Mouse (Mus musculus): Measurements from ENCODE around the gene Tmem171. TPM values are rescaled to one million over a fixed set of nuclear protein-coding genes. Genes with fewer than 3 reads are reported as not detected.

Tmem171 gene
- total and polyA plus RNA-seq, 2 experiments from 2014 or later: not detected

GRCm38 (mm10) chr13:98710236-98710635 lies 15.6 kb upstream of the Tmem171 start:
- H3K4me3 ChIP-seq (ENCODE audit: low read depth, low read length): no peak overlapping the region
- no peak for DNase-seq (ENCODE audit: low spot score)
- no peak overlapping the region for H3K27ac ChIP-seq (ENCODE audit: low read depth, low read length)
- no peak overlapping the region for H3K9ac ChIP-seq (replicated peaks; ENCODE audit: low read length, poor library complexity, severe bottlenecking)
- no peaks in the 10 kb centered on the region for H3K9me3 ChIP-seq (ENCODE audit: low read length)
- no peaks in the 10 kb centered on the region for H3K4me1 ChIP-seq (ENCODE audit: insufficient read depth, low read length)
- no peaks in the 10 kb centered on the region for H3K27me3 ChIP-seq (ENCODE audit: insufficient read depth, low read length)
- no peak overlapping the region for H3K4me2 ChIP-seq (ENCODE audit: low read depth, low read length, poor library complexity, severe bottlenecking)
- ATAC-seq (ENCODE audit: low FRiP score): no peak
- TF ChIP-seq CTCF (IDR thresholded peaks at IDR 0.05): no peak
- no peaks in the 10 kb centered on the region for H3K36me3 ChIP-seq (ENCODE audit: insufficient read depth, low read length)
- WGBS: 84% methylated on average over 8 of the region's 8 CpGs

- Histone ChIP-seq H3K27me3 (ENCODE audit: insufficient read depth, low read length) (no peaks in the 10 kb centered on the region), H3K4me2 (ENCODE audit: low read depth, low read length, poor library complexity, severe bottlenecking) (no peak overlapping the region), H3K9me3 (ENCODE audit: low read length) (no peaks in the 10 kb centered on the region), H3K36me3 (ENCODE audit: insufficient read depth, low read length) (no peaks in the 10 kb centered on the region), H3K27ac (ENCODE audit: low read depth, low read length) (no peak overlapping the region), H3K4me1 (ENCODE audit: insufficient read depth, low read length) (no peaks in the 10 kb centered on the region), H3K9ac (replicated peaks; ENCODE audit: low read length, poor library complexity, severe bottlenecking) (no peak overlapping the region), H3K4me3 (ENCODE audit: low read depth, low read length) (no peak overlapping the region)
- 81% methylated on average over 4 of the region's 4 CpGs for WGBS
- ATAC-seq (ENCODE audit: low FRiP score) (no peak), DNase-seq (ENCODE audit: low spot score) (no peak)
- no peak for TF ChIP-seq CTCF (IDR thresholded peaks at IDR 0.05)
Observed at GRCm38 (mm10) chr13:98705501-98705900, 10.9 kb upstream of the Tmem171 start.

- Histone ChIP-seq H3K4me1 (ENCODE audit: insufficient read depth, low read length) (no peaks in the 10 kb centered on the region), H3K27me3 (ENCODE audit: insufficient read depth, low read length) (no peaks in the 10 kb centered on the region), H3K36me3 (ENCODE audit: insufficient read depth, low read length) (no peaks in the 10 kb centered on the region), H3K9me3 (ENCODE audit: low read length) (no peaks in the 10 kb centered on the region), H3K4me2 (ENCODE audit: low read depth, low read length, poor library complexity, severe bottlenecking) (no peak overlapping the region), H3K27ac (ENCODE audit: low read depth, low read length) (no peak overlapping the region), H3K9ac (replicated peaks; ENCODE audit: low read length, poor library complexity, severe bottlenecking) (no peak overlapping the region), H3K4me3 (ENCODE audit: low read depth, low read length) (no peak overlapping the region)
- ATAC-seq (ENCODE audit: low FRiP score): no peak
- no peak for DNase-seq (ENCODE audit: low spot score)
- WGBS: 83% methylated on average over 8 of the region's 8 CpGs
- no peak for TF ChIP-seq CTCF (IDR thresholded peaks at IDR 0.05)
Observed at GRCm38 (mm10) chr13:98703786-98704185, 9.2 kb upstream of the Tmem171 start.

GRCm38 (mm10) chr13:98702361-98702760 lies 7.7 kb upstream of the Tmem171 start:
- no peak overlapping the region for H3K27ac ChIP-seq (ENCODE audit: low read depth, low read length)
- ATAC-seq (ENCODE audit: low FRiP score) (no peak), DNase-seq (ENCODE audit: low spot score) (no peak)
- no peak overlapping the region for H3K4me3 ChIP-seq (ENCODE audit: low read depth, low read length)
- no peak overlapping the region for H3K9ac ChIP-seq (replicated peaks; ENCODE audit: low read length, poor library complexity, severe bottlenecking)
- no peaks in the 10 kb centered on the region for H3K4me1 ChIP-seq (ENCODE audit: insufficient read depth, low read length)
- H3K36me3 ChIP-seq (ENCODE audit: insufficient read depth, low read length): no peaks in the 10 kb centered on the region
- no peaks in the 10 kb centered on the region for H3K9me3 ChIP-seq (ENCODE audit: low read length)
- H3K4me2 ChIP-seq (ENCODE audit: low read depth, low read length, poor library complexity, severe bottlenecking): no peak overlapping the region
- WGBS: 94% methylated on average over 8 of the region's 8 CpGs
- H3K27me3 ChIP-seq (ENCODE audit: insufficient read depth, low read length): no peaks in the 10 kb centered on the region
- TF ChIP-seq CTCF (IDR thresholded peaks at IDR 0.05): no peak

GRCm38 (mm10) chr13:98701309-98701675 lies 6.7 kb upstream of the Tmem171 start:
- H3K9ac ChIP-seq (replicated peaks; ENCODE audit: low read length, poor library complexity, severe bottlenecking): no peak overlapping the region
- no peak for DNase-seq (ENCODE audit: low spot score)

GRCm38 (mm10) chr13:98700661-98701308 lies 6.2 kb upstream of the Tmem171 start:
- no peaks in the 10 kb centered on the region for H3K4me1 ChIP-seq (ENCODE audit: insufficient read depth, low read length)
- H3K4me3 ChIP-seq (ENCODE audit: low read depth, low read length): no peak overlapping the region
- no peak overlapping the region for H3K27ac ChIP-seq (ENCODE audit: low read depth, low read length)
- no peak for TF ChIP-seq CTCF (IDR thresholded peaks at IDR 0.05)
- DNase-seq (ENCODE audit: low spot score): no peak
- no peak overlapping the region for H3K9ac ChIP-seq (replicated peaks; ENCODE audit: low read length, poor library complexity, severe bottlenecking)
- H3K9me3 ChIP-seq (ENCODE audit: low read length): no peaks in the 10 kb centered on the region
- ATAC-seq (ENCODE audit: low FRiP score): no peak
- H3K4me2 ChIP-seq (ENCODE audit: low read depth, low read length, poor library complexity, severe bottlenecking): no peak overlapping the region
- H3K27me3 ChIP-seq (ENCODE audit: insufficient read depth, low read length): 0 out of 2 replicates have a peak, but pooled peaks cover under 1% of the 10 kb centered on the region
- 69% methylated on average over 10 of the region's 10 CpGs for WGBS
- H3K36me3 ChIP-seq (ENCODE audit: insufficient read depth, low read length): no peaks in the 10 kb centered on the region

More at GRCm38 (mm10) chr13:98701309-98701675, 6.7 kb upstream of the Tmem171 start:
- WGBS: 84% methylated on average over 5 of the region's 5 CpGs
- H3K27me3 ChIP-seq (ENCODE audit: insufficient read depth, low read length): no peaks in the 10 kb centered on the region
- no peak overlapping the region for H3K27ac ChIP-seq (ENCODE audit: low read depth, low read length)
- TF ChIP-seq CTCF (IDR thresholded peaks at IDR 0.05): no peak
- no peak for ATAC-seq (ENCODE audit: low FRiP score)
- no peak overlapping the region for H3K4me3 ChIP-seq (ENCODE audit: low read depth, low read length)
- no peaks in the 10 kb centered on the region for H3K9me3 ChIP-seq (ENCODE audit: low read length)
- H3K36me3 ChIP-seq (ENCODE audit: insufficient read depth, low read length): no peaks in the 10 kb centered on the region
- H3K4me1 ChIP-seq (ENCODE audit: insufficient read depth, low read length): no peaks in the 10 kb centered on the region
- H3K4me2 ChIP-seq (ENCODE audit: low read depth, low read length, poor library complexity, severe bottlenecking): no peak overlapping the region
